11 mouse cellular contexts compared by ENCODE assay signal in the genomic region with DNA sequence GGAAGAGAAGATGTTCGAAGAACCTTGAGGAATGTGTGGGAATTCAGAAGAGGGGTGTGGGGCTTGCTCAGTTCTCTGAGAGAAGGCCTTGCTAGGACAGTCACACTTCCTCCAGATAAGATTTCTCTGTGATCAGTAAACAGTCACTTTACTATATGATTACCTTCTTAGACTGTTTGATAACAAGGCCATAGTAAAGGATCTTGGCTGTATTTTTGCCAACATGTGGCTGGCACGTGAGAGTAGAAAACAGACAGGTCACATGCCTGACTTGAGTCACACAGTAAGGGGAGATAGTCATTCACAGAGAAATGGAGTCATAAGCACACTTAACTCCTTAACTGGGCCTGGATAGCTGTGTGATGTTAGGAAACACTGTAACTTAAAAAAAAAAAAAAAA.
DNase-seq lines count a peak whose midpoint lies in the region; ATAC-seq and TF ChIP-seq lines count a peak whose summit lies in the region.
"Had no signal": no experiment of that assay in that cellular context is flagged by ENCODE, and none has a peak within 500 bp of the region (broad histone marks: within the 10 kb centered on the region; RNA-seq: fewer than 3 reads in every experiment).

No protein-coding gene starts in this region.

- no peak overlapping the region for H3K4me3 ChIP-seq in heart, embryonic 13.5 days
- H3K4me3 ChIP-seq in midbrain, embryonic 11.5 days (ENCODE audit: low read depth, low read length), result no peak overlapping the region
- no peak overlapping the region for H3K4me3 ChIP-seq in midbrain, embryonic 10.5 days
- H3K4me3 ChIP-seq in heart, postnatal 0 days (ENCODE audit: low read depth, low read length), result no peak overlapping the region
- H3K4me3 ChIP-seq: hindbrain, embryonic 15.5 days had no signal

- peaks cover 59% of the 10 kb centered on the region for H3K4me1 ChIP-seq in heart, embryonic 13.5 days
- H3K4me1 ChIP-seq in midbrain, embryonic 11.5 days (ENCODE audit: control insufficient read depth, insufficient read depth, low read length), result peaks cover 5% of the 10 kb centered on the region; the same call in 1 of the 2 replicates
- peaks cover 24% of the 10 kb centered on the region; the same call in 1 of the 2 replicates for H3K4me1 ChIP-seq in midbrain, embryonic 10.5 days
- H3K4me1 ChIP-seq in heart, postnatal 0 days (ENCODE audit: control insufficient read depth, insufficient read depth), result peaks cover 67% of the 10 kb centered on the region

- no peak overlapping the region for H3K4me2 ChIP-seq in heart, embryonic 13.5 days
- H3K4me2 ChIP-seq in midbrain, embryonic 11.5 days, result no peak overlapping the region
- no peak overlapping the region for H3K4me2 ChIP-seq in heart, postnatal 0 days (ENCODE audit: low read depth, low read length)
- H3K4me2 ChIP-seq: hindbrain, embryonic 15.5 days had no signal

- H3K9ac ChIP-seq in heart, embryonic 13.5 days, result no peak overlapping the region
- H3K9ac ChIP-seq in midbrain, embryonic 11.5 days (ENCODE audit: low read length), result no peak overlapping the region
- no peak overlapping the region for H3K9ac ChIP-seq in heart, postnatal 0 days (replicated peaks; ENCODE audit: low read depth, low read length)
- H3K9ac ChIP-seq: hindbrain, embryonic 15.5 days had no signal

- no peaks in the 10 kb centered on the region for H3K27me3 ChIP-seq in heart, embryonic 13.5 days (replicated peaks)
- H3K27me3 ChIP-seq in midbrain, embryonic 11.5 days (ENCODE audit: control insufficient read depth, insufficient read depth, low read length), result no peaks in the 10 kb centered on the region
- no peaks in the 10 kb centered on the region for H3K27me3 ChIP-seq in midbrain, embryonic 10.5 days (ENCODE audit: low read depth, poor library complexity, severe bottlenecking)
- no peaks in the 10 kb centered on the region for H3K27me3 ChIP-seq in heart, postnatal 0 days (ENCODE audit: control insufficient read depth, insufficient read depth, low read length)
- H3K27me3 ChIP-seq: hindbrain, embryonic 15.5 days had no signal

- no peak for TF ChIP-seq CTCF in heart, postnatal 0 days (IDR thresholded peaks at IDR 0.05; ENCODE audit: low read depth)

- H3K9me3 ChIP-seq in heart, embryonic 13.5 days, result no peaks in the 10 kb centered on the region
- H3K9me3 ChIP-seq in midbrain, embryonic 11.5 days (ENCODE audit: control insufficient read depth, low read length), result no peaks in the 10 kb centered on the region
- H3K9me3 ChIP-seq in midbrain, embryonic 10.5 days (replicated peaks), result no peaks in the 10 kb centered on the region
- H3K9me3 ChIP-seq in heart, postnatal 0 days (replicated peaks; ENCODE audit: control insufficient read depth, low read length), result no peaks in the 10 kb centered on the region
- H3K9me3 ChIP-seq: hindbrain, embryonic 15.5 days had no signal

- TF ChIP-seq EP300 in heart, postnatal 0 days (IDR thresholded peaks at IDR 0.05; ENCODE audit: low read depth), result no peak

- H3K36me3 ChIP-seq in heart, embryonic 13.5 days, result peaks cover 71% of the 10 kb centered on the region
- H3K36me3 ChIP-seq in midbrain, embryonic 11.5 days (ENCODE audit: control insufficient read depth, insufficient read depth, low read length), result no peaks in the 10 kb centered on the region
- H3K36me3 ChIP-seq in midbrain, embryonic 10.5 days, result no peaks in the 10 kb centered on the region
- H3K36me3 ChIP-seq in heart, postnatal 0 days (replicated peaks; ENCODE audit: control insufficient read depth, insufficient read depth, low read length), result peaks cover 48% of the 10 kb centered on the region

- no peak for DNase-seq in heart, adult 8-10 months (ENCODE audit: low spot score)
- DNase-seq in midbrain, embryonic 11.5 days (ENCODE audit: low spot score, missing footprints), result peak; percentile 54
- no peak for DNase-seq in midbrain, embryonic 10.5 days (ENCODE audit: low spot score)
- DNase-seq in heart, postnatal 0 days (ENCODE audit: low spot score), result no peak
- peak; percentile 59 for DNase-seq in yolk sac, embryonic 10.5 days (ENCODE audit: low spot score)
- DNase-seq in thymus, postnatal 0 days (ENCODE audit: low spot score), result no peak
- DNase-seq: gastrocnemius, postnatal 10 days; kidney, postnatal 36 days; thymus, postnatal 36 days had no signal

- ATAC-seq in heart, embryonic 13.5 days (ENCODE audit: extremely low read depth, insufficient number of reproducible peaks, low FRiP score, low TSS enrichment), result no peak
- no peak for ATAC-seq in midbrain, embryonic 11.5 days (ENCODE audit: low FRiP score)
- no peak for ATAC-seq in heart, postnatal 0 days (ENCODE audit: insufficient read depth, low read depth)

- 9% methylated on average over 2 of the region's 2 CpGs for WGBS in heart, embryonic 13.5 days
- 89% methylated on average over 2 of the region's 2 CpGs for WGBS in midbrain, embryonic 11.5 days
- 87% methylated on average over 2 of the region's 2 CpGs for WGBS in midbrain, embryonic 10.5 days
- 10% methylated on average over 2 of the region's 2 CpGs for WGBS in heart, postnatal 0 days

- peak overlapping the region; percentile 76 for H3K27ac ChIP-seq in heart, embryonic 13.5 days (replicated peaks)
- no peak overlapping the region for H3K27ac ChIP-seq in midbrain, embryonic 11.5 days (ENCODE audit: low read depth, low read length)
- no peak overlapping the region for H3K27ac ChIP-seq in midbrain, embryonic 10.5 days (replicated peaks)
- H3K27ac ChIP-seq in heart, postnatal 0 days (ENCODE audit: low read depth), result peak overlapping the region; percentile 82
- H3K27ac ChIP-seq: hindbrain, embryonic 15.5 days had no signal

Comparison
In these comparisons a context has a peak if more than half of its experiments do, and no peak if none do; other contexts are left out.
1. DNase-seq: peak in midbrain, embryonic 11.5 days (single experiment) and yolk sac, embryonic 10.5 days (single experiment); none in heart, adult 8-10 months (single experiment), midbrain, embryonic 10.5 days (single experiment), heart, postnatal 0 days (single experiment) and thymus, postnatal 0 days (single experiment).
2. H3K27ac ChIP-seq: peak in heart, embryonic 13.5 days (single experiment) and heart, postnatal 0 days (single experiment); none in midbrain, embryonic 11.5 days (single experiment) and midbrain, embryonic 10.5 days (single experiment).